Mouse (Mus musculus) small intestine, adult 2 months (tissue): Measurements from ENCODE around the gene Klhl26.

Experiments
- CTCF ChIP-seq: fragments of 200-500 bp; IDR thresholded peaks from 2 replicates; pipeline ENCODE4 v1.5.1; 2012; ENCODE audit warnings: low read depth, mild to moderate bottlenecking, control low read depth, inconsistent platforms, low read length, moderate library complexity, mixed read lengths; ENCODE audit not compliant: insufficient replicate concordance, insufficient read length; ENCODE audit errors: extremely low read depth
- POLR2A ChIP-seq: fragments of 200-500 bp; IDR thresholded peaks from 2 replicates; pipeline ENCODE4 v1.6.1; 2012; ENCODE audit warnings: low read depth, mild to moderate bottlenecking, control low read depth, inconsistent platforms, low read length, moderate library complexity

- TF ChIP-seq CTCF, result no peak
- peak; percentile 63; the same call in 1 of the 2 replicates for TF ChIP-seq POLR2A
Measured at GRCm38 (mm10) chr8:70510228-70510915, 33.6 kb upstream of the Klhl26 start, which contains the start of gene Uba52.
